Mouse (Mus musculus) embryonic fibroblast, embryonic 13.5 days (primary cell): Measurements from ENCODE around the gene Fam198a.

Source experiments
- CTCF ChIP-seq: IDR thresholded peaks from 2 replicates; pipeline ENCODE4 v1.5.1; 2011; ENCODE audit warnings: mild to moderate bottlenecking, control low read depth, low read length, moderate library complexity, borderline replicate concordance; ENCODE audit not compliant: insufficient read depth
- POLR2A ChIP-seq: IDR thresholded peaks from 2 replicates; pipeline ENCODE4 v1.6.1; 2011; ENCODE audit warnings: low read depth, mild to moderate bottlenecking, control low read depth, low read length, moderate library complexity

GRCm38 (mm10) chr9:122029765-122030164 is 79.0 kb downstream of the Fam198a start:
- TF ChIP-seq CTCF (no peak), POLR2A (no peak)
